Mouse (Mus musculus) lung, embryonic 16.5 days (tissue): ENCODE results near the gene Exoc4. TPM values are rescaled to one million over a fixed set of nuclear protein-coding genes. Genes with fewer than 3 reads are reported as not detected.

ENCODE experiments used
- ATAC-seq: fragments of 200-750 bp; cut with Nextera tagmentation; 2 replicates; pipeline ENCODE4 v1.8.0; 2017; ENCODE audit warnings: low read depth, mild to moderate bottlenecking, moderate library complexity
- H3K27ac ChIP-seq: fragments of 300-500 bp; sonication (generic); 2 replicates; pipeline ENCODE4 v1.5.1; 2014; ENCODE audit warnings: mild to moderate bottlenecking, control low read depth, low read length
- H3K27me3 ChIP-seq: fragments of 300-500 bp; sonication (generic); 2 replicates; pipeline ENCODE4 v1.6.1; 2014; ENCODE audit warnings: low read depth, low read length, mixed read lengths; ENCODE audit not compliant: control insufficient read depth, insufficient read depth
- H3K36me3 ChIP-seq: fragments of 300-500 bp; sonication (generic); 2 replicates; pipeline ENCODE4 v1.6.1; 2014; ENCODE audit warnings: low read length; ENCODE audit not compliant: control insufficient read depth, insufficient read depth
- H3K4me1 ChIP-seq: fragments of 300-500 bp; sonication (generic); replicated peaks from 2 replicates; pipeline ENCODE4 v1.6.1; 2014; ENCODE audit warnings: low read length, mixed read lengths; ENCODE audit not compliant: control insufficient read depth, insufficient read depth
- H3K4me2 ChIP-seq: fragments of 300-500 bp; sonication (generic); 2 replicates; pipeline ENCODE4 v1.6.1; 2014; ENCODE audit warnings: low read depth, low read length, control low read depth
- H3K4me3 ChIP-seq: fragments of 300-500 bp; sonication (generic); 2 replicates; pipeline ENCODE4 v1.5.1; 2014; ENCODE audit warnings: mild to moderate bottlenecking, low read length, control low read depth
- H3K9ac ChIP-seq: fragments of 300-500 bp; sonication (generic); 2 replicates; pipeline ENCODE4 v1.6.1; 2014; ENCODE audit warnings: low read length, control low read depth
- H3K9me3 ChIP-seq: fragments of 300-500 bp; sonication (generic); 2 replicates; pipeline ENCODE4 v1.6.1; 2016; ENCODE audit warnings: low read length; ENCODE audit not compliant: control insufficient read depth
- WGBS: fragments of 180-500 bp; shearing (Covaris S2); extraction: QIAGEN DNeasy Blood & Tissue Kit; methylation state at CpG from one replicate; pipeline ENCODE4 v1.1.7; 2014; 5-methylcytosine and 5-hydroxymethylcytosine counted together
- polyA plus RNA-seq: library from polyadenylated mRNA; unstranded; fragments of >200 nt; fragmentation: Nextera tagmentation; extraction: Ambion mirVana; gene quantifications from 2 replicates; pipeline ENCODE4 v1.2.1, GENCODE M21; 2015

The Exoc4 gene
- polyA plus RNA-seq, 1 experiment from 2014 or later, result 36.8 TPM

DNA sequence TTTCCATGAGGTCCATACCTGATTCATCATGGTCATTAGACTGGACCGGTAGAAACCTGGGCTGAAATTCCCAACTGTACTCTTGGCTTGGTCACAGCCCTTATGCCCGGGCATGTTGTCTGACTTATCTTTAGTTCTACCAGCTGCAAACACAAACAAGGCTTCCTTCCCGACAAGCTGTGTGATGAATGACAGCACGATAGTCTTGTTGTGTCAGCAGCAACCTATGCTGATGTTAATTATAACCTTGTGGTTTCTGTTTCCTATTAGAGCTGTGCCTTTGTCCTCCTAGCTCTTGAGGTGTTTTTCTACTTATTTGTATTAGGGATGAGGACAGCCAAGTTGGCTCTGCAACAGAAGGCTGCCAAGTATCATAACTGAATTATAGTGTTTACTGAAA, 472.3 kb downstream of the Exoc4 start:
- Histone ChIP-seq H3K36me3 (no peaks in the 10 kb centered on the region), H3K27ac (no peak overlapping the region), H3K27me3 (no peaks in the 10 kb centered on the region), H3K9me3 (no peaks in the 10 kb centered on the region), H3K4me3 (no peak overlapping the region), H3K4me2 (no peak overlapping the region), H3K4me1 (no peaks in the 10 kb centered on the region), H3K9ac (no peak overlapping the region)
- WGBS, result 29% methylated on average over 4 of the region's 4 CpGs
- no peak for ATAC-seq

DNA sequence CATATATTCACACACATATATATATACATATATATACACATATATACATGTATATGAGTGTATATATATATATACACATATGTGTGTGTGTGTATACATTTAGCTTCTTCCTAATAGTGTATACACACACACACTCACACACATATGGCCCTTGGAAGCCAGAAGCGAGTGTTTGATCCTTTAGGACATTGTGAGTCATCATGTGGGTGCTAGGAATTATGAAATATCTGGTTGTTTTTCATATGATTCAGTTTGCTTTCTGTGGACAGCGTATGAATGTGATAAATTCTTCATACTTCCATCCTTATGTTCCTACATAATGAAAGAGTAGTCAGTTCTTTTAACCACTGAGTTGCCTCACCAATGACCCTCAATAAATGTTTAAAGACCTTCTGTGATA, 473.9 kb downstream of the Exoc4 start:
- no peak for ATAC-seq
- Histone ChIP-seq H3K4me3 (no peak overlapping the region), H3K9me3 (no peaks in the 10 kb centered on the region), H3K27ac (no peak overlapping the region), H3K36me3 (no peaks in the 10 kb centered on the region), H3K9ac (no peak overlapping the region), H3K27me3 (no peaks in the 10 kb centered on the region), H3K4me2 (no peak overlapping the region), H3K4me1 (no peaks in the 10 kb centered on the region)
- WGBS, result 87% methylated on average over 2 of the region's 2 CpGs

DNA sequence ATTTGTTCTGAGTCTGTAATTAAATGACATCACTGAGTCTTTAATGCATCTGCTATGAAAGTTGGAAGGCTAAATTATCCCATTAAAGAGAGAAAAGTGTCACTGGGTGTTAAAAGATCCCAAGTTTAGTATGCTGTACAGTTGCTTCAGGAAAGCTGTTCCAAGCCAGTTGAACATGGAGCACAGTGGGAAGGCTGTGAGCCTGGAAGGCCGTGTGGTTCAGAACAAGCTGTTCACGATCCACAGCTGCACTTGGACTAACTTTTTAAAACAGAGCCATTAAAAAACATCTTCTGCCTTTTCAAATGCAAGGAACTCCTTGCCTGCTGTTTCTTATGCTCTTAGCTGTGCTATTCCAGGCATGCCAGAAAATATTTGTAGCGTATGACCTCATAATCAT, 475.7 kb downstream of the Exoc4 start:
- H3K4me2 ChIP-seq, result no peak overlapping the region
- H3K27ac ChIP-seq, result no peak overlapping the region
- no peak overlapping the region for H3K9ac ChIP-seq
- no peaks in the 10 kb centered on the region for H3K9me3 ChIP-seq
- WGBS, result 59% methylated on average over 3 of the region's 3 CpGs
- H3K27me3 ChIP-seq, result no peaks in the 10 kb centered on the region
- H3K4me1 ChIP-seq, result no peaks in the 10 kb centered on the region
- no peak for ATAC-seq
- no peaks in the 10 kb centered on the region for H3K36me3 ChIP-seq
- H3K4me3 ChIP-seq, result no peak overlapping the region

DNA sequence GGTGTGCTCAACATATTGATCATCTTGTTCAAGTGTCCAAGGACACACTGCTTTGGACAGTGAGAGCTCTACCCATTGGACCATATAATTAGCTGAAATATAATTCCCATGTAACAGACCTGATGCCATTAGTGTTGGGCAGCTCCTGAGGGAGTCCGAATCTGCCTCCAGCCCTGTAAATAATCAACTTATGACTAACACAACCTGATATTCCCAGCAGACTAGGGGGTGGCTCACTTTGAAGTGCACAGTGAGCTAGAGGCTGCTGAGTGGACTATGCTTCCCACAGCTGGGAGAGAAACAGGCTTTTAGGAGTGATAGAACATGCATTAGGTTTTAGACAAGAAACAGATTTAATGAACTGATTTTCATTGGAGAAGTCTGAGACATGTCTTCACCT, 478.4 kb downstream of the Exoc4 start:
- 61% methylated on average over 1 of the region's 1 CpGs for WGBS
- Histone ChIP-seq H3K9me3 (no peaks in the 10 kb centered on the region), H3K36me3 (no peaks in the 10 kb centered on the region), H3K4me2 (no peak overlapping the region), H3K27ac (no peak overlapping the region), H3K9ac (no peak overlapping the region), H3K27me3 (no peaks in the 10 kb centered on the region), H3K4me1 (no peaks in the 10 kb centered on the region), H3K4me3 (no peak overlapping the region)
- no peak for ATAC-seq

DNA sequence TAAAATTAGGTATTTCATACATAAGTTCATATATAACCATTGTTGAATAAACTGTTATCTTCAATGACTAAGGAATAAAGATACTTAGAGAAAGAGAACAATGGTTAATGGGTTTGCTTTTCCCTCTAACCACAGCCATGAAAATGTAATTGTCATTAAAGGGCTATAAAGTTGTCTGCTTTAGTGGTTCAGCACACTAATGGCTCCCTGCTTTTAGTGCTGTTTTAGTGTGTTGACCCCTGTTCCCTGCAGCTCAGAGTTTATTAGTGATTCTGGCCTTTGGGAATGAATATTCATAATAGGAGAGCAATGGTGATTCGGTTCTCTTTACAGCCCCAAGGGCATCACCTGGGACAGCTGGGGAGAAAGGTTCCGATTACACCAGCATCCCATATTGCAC, 483.3 kb downstream of the Exoc4 start:
- Histone ChIP-seq H3K27ac (no peak overlapping the region), H3K9ac (no peak overlapping the region), H3K36me3 (no peaks in the 10 kb centered on the region), H3K27me3 (no peaks in the 10 kb centered on the region), H3K4me3 (no peak overlapping the region), H3K4me2 (no peak overlapping the region), H3K9me3 (no peaks in the 10 kb centered on the region), H3K4me1 (no peaks in the 10 kb centered on the region)
- ATAC-seq, result no peak
- 84% methylated on average over 2 of the region's 2 CpGs for WGBS

DNA sequence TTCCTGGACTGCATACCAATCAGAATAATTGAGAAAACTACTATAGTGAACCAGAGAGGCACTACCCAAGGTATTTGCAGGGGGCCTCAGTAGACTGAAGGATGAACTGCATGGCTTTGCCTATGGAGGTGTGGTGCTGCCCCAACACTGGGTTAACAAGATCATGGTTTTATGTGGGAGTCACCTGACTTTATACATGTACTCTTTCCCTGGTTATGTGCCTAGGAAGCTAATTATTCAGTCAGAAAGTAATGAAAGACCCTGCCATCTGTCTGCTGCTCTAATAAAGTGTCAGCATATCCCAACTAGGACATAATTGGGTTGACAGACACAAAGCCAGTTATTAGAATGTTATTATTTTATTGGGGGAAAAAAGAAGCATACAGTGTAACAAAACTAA, 484.7 kb downstream of the Exoc4 start:
- Histone ChIP-seq H3K4me3 (no peak overlapping the region), H3K27ac (no peak overlapping the region), H3K36me3 (no peaks in the 10 kb centered on the region), H3K27me3 (no peaks in the 10 kb centered on the region), H3K9me3 (no peaks in the 10 kb centered on the region), H3K4me2 (no peak overlapping the region), H3K9ac (no peak overlapping the region), H3K4me1 (no peaks in the 10 kb centered on the region)
- ATAC-seq, result no peak

DNA sequence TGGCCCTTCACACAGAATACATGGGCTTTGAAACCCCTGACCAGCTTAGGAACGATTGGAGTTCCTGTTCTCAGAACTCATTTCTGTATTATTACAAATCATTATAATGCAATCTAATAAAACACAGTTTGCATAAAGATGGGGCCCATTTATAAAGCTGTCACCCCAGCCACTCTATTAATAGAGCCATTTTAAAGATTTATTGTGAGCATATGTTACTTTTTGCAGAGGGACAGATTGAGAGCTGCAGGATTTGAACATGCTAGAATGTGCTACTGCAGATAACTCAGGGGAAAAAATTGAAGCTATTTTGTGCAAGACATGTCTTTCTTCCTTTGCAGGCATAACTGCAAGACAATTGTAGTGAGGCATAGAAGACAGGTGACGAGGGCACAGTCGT, 485.1 kb downstream of the Exoc4 start:
- no peak overlapping the region for H3K9ac ChIP-seq
- ATAC-seq, result no peak
- WGBS, result 84% methylated on average over 3 of the region's 3 CpGs
- H3K27ac ChIP-seq, result no peak overlapping the region
- H3K27me3 ChIP-seq, result no peaks in the 10 kb centered on the region
- H3K4me2 ChIP-seq, result no peak overlapping the region
- no peaks in the 10 kb centered on the region for H3K9me3 ChIP-seq
- no peaks in the 10 kb centered on the region for H3K36me3 ChIP-seq
- no peak overlapping the region for H3K4me3 ChIP-seq
- H3K4me1 ChIP-seq, result no peaks in the 10 kb centered on the region

DNA sequence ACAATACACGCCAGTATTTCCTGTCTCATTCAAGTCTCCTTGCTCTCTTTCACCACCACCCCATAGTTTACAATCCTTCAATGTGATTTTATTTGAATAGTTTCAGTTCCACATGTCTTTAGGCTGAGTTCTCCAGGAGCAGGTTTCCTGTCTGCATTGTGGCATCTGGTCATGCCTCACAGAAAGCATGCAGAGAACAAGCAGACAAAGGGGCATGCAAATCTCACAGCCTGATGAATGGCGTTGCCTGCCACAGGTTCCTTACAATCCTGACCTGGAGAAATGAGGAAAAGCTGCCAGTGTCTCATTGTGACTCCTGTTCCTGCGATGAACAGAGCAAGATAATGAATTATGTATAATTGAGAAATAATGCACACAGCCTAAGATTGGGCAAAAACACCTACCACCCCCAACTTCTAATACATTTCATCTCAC, 490.0 kb downstream of the Exoc4 start:
- ATAC-seq, result no peak
- Histone ChIP-seq H3K27ac (no peak overlapping the region), H3K9me3 (peaks cover 6% of the 10 kb centered on the region; the same call in 1 of the 2 replicates), H3K4me2 (no peak overlapping the region), H3K9ac (no peak overlapping the region), H3K4me1 (no peaks in the 10 kb centered on the region), H3K27me3 (no peaks in the 10 kb centered on the region), H3K36me3 (no peaks in the 10 kb centered on the region; the same call in 1 of the 2 replicates), H3K4me3 (no peak overlapping the region)
- WGBS, result 62% methylated on average over 3 of the region's 3 CpGs

DNA sequence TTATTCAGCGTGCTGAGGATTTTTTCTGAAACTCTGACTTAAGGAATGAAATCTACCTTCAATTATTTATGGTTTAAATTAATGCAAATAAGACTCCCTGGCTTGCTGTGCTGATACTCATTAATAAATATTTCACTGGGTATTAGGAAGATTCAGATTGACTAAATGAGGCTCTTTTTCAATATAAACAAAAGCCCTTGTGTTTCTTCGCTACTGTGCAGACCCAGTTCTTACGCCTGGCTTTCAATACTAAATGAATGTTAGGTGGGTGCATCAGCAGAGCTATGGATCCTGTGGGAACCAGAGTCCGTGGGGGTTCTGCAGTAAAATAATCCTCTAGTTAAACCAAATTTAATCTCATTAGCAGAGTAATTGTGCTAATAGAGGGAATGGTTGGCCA, 490.4 kb downstream of the Exoc4 start:
- no peak overlapping the region for H3K4me3 ChIP-seq
- H3K27ac ChIP-seq, result no peak overlapping the region
- no peak overlapping the region for H3K9ac ChIP-seq
- no peak overlapping the region for H3K4me2 ChIP-seq
- peaks cover 6% of the 10 kb centered on the region; the same call in 1 of the 2 replicates for H3K9me3 ChIP-seq
- ATAC-seq, result no peak
- no peaks in the 10 kb centered on the region; the same call in 1 of the 2 replicates for H3K36me3 ChIP-seq
- 86% methylated on average over 4 of the region's 4 CpGs for WGBS
- H3K27me3 ChIP-seq, result no peaks in the 10 kb centered on the region
- H3K4me1 ChIP-seq, result no peaks in the 10 kb centered on the region

DNA sequence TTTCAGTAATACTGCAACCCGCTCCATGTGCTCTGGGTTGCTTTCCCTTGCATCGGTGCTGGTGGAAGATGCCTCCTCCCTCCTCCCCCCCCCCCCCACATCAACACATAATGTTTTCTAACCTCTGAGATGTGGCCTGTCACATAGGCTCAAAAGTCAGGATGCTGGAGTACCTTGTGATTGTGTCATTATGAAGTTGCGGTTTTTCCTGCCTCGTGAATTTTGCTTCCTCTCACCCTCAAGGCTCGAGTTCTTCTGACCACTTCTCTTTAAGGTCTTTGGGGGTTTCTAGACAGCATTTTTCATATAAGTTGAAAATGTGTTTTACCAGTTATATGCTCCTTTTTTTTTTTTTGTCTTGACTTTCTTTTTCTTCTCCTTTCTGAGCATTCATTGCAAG, 507.1 kb downstream of the Exoc4 start:
- Histone ChIP-seq H3K36me3 (no peaks in the 10 kb centered on the region), H3K9me3 (no peaks in the 10 kb centered on the region), H3K27me3 (no peaks in the 10 kb centered on the region), H3K9ac (no peak overlapping the region), H3K4me2 (no peak overlapping the region), H3K4me3 (no peak overlapping the region), H3K27ac (no peak overlapping the region), H3K4me1 (no peaks in the 10 kb centered on the region)
- 83% methylated on average over 5 of the region's 5 CpGs for WGBS
- ATAC-seq, result no peak
